Mouse (Mus musculus) left cerebral cortex, adult 18-20 months (tissue): ENCODE results near the gene Kdm4d. TPM values are rescaled to one million over a fixed set of nuclear protein-coding genes. Genes with fewer than 3 reads are reported as not detected.
A peak's percentile ranks its signal among the peaks of the same experiment; 100 is the strongest.
"Not testable (repeated sequence)": the region's sequence is repeated elsewhere in the genome, so short reads cannot be mapped to it uniquely, and the experiment has no call there.

Experiments used
- DNase-seq, 2 experiments: peaks; one replicate each; pipeline ENCODE4 v3.0.0; 2021 to 2022; ENCODE audit warnings: low spot score in 2 of 2, mixed read lengths in 1 of 2
- long read RNA-seq, 2 experiments: library from polyadenylated mRNA; stranded (forward); transcript quantifications; one replicate each; pipeline ENCODE4 v2.0.0; 2021
- total RNA-seq, 2 experiments: library from RNA; stranded (reverse); gene quantifications; 2 replicates each; pipeline ENCODE4 v1.2.3; 2021

Kdm4d gene
- 1 to 10 TPM; 1.5 to 1.9 TPM for total RNA-seq
- long read RNA-seq, experiment 1, partial matches to known transcripts: 0 of 1 reads
- long read RNA-seq, experiment 1, other reads (novel, unspliced or antisense): 1 of 1 reads
- long read RNA-seq, experiment 2, partial matches to known transcripts: 0 of 1 reads
- long read RNA-seq, experiment 2, other reads (novel, unspliced or antisense): 1 of 1 reads

DNA sequence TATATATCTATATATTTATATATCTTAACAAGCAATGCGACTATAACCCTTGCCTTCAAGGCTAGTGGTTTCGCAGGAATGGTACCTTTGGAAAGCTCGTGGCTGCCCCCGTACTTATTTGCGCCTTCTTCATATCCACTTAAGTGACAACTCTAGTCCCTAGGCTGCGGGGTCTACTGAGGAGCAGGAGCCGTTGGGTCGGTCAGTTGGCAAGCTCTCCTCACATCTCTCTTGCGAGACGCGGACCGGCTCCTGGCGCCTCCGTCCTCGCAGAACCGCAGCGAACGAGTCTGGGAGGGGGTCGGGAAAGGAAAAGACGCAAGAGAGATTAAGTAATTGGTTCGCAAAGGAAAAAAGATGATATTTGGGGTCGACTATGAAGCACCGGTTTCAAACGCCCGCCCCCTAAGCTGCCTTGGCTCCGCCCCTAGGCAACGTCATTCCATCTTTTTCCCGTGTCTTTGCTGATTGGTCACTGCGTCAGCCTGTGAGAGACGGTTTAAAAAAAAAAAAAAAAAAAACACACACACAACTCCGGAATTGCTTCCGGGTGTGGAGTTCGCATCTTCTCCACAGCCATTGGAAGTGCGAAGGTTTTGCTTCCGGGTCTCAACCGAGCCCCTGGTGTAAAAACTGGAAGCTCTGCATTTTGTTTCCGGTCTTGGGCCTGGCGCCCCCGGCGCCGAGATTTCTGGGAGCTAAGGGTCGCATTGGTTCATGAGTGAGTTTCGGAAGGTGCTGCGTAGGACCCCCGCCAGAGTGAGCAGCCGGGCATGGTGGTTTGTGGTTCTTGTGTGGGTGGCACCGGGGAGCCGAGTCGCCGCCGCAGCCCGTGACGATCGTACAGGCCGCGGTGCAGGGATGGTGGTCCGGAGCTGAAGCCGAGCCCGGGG, at the start of gene Kdm4d, which contains the start of gene Cwc15:
TSS of gene Kdm4d (minus strand) at position 460 of the 893 bp plus-strand sequence.
TSS of gene Cwc15 (plus strand) at position 595 of the 893 bp plus-strand sequence.
- peak; percentile 96 to 97 for DNase-seq

DNA sequence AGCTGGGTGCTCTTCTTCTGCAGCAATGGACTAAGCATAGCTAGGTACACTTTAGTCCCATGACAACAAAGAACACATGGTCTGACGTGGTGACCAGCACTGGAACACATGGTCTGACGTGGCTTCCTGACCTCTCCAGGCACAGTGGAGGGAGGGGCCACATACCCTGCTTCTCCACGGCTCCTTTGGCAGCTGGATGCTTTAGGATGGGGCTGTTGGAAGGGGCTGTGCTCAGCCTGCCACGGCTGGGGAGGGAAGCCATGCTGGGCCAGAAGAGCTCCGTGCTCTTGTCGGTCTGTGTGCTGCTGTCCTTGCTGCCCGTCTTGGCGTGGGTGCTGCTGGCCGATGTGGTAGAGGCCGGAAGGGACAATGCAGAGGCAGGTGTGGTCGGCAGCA, 48.1 kb upstream of the Kdm4d start:
- no peak for DNase-seq

DNA sequence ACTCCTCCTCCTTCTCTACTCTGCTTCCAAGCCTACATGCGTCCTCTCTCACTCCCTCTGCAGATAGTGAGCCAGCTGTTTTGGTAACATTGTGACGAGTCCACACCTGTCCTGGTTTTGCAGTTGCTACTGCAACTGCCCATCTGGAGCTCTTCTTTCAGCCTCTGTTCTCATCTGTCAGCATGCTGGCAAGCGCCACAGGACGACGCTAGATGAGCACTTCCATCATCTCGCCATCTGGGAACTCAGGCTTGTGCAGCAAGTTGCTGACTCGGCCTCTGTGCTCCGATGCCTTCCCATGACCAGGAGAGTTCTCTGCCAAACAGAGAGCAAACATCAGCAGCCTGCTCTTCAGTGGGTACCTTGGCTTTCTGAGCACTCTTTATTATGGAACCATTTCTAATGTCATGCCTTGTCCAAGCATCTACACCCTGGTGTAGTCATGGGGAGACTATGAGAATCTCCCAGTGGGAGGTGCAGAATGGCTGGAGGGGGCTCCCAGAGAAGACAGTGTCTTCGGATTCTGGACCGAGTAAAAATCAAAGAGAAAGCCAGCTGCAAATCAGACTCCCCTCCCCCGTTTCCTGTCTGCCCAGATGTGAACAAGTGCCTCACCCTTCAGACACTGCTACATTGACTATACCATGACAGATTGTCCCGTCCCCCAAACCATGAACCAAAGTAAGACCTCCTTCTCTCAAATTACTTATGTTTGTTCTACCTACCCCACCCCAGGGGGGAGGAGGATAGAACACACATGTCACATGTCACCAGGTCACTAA, 47.5 kb upstream of the Kdm4d start:
- DNase-seq: no peak

DNA sequence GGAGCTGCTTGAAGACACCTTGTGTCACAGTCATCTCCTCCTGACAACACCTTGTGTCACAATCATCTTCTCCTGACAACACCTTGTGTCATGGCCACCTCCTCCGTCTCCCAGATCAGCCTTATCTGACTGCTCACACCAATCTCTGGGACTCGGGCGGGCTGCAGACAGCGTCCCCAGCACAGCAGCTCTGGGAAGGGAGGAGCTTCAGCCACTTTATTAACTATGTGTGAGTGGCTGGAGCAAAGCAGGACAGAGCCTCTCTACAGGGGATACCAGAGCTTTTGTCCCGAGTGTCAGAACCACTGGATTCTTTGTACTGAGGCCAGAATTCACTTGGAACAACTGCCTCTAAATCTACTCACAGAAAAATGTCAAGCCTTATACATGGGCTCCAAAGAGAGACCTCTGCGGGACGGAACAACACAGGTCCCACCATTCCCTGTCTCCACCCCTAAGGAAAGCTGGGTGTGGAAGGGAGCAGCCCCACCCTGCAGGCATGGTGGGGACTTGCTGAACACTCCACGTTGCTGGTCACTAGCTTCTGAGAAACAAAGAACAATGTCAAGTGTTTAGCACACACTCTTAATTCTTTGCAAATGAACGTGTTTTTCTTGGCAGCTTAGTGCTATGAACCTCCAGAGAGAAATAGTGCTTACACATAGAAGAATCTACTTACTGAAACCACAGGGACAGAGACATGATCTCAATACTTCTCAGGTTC, 43.9 kb upstream of the Kdm4d start:
- no peak for DNase-seq

DNA sequence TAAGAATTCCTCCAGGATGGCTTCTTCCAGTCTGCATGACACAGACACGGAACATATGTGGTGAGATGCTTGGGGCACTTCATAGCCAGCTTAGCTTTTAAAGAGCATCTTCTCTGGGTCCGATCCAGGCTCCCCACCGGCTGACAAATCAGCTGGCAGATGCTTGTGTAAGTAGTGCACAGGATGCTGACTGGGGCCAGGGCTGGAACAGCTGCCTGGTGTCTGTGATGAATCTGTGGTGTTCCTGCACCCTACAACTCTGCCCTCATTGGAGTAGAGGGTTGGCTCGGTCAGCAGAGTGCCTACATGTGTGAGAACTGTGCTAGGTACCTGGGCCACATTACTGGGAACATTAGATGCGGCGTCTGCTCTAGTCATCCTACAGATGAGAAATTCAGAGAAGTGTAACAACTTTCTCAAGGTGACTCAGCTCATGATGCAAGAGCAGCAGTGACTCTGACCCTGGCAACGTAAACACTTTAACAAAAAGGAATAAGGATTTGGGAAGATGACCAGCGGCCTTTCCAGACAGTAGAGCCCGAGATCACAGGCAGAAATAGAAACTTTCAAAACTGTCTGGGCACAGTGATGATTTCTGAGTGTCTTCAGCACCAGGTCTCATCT, 34.7 kb upstream of the Kdm4d start:
- DNase-seq: no peak

DNA sequence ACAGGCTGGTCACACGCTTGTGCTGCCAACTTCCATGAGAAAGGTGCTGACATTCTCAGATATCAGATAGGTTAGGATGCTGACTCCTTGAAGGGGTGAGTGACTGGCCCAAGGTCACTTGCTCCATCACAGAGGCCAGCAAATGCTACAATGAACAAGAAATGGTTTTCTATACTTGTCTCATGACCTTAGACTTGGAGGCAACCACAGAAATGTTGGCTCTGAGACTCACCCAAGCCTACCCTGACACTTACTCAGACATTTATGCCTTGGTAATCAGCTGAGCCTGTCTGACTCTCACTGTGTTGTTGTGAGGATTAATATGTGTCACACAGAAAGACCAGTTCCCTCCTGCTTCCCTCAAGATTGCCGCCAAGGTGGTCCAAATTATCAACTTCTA, 33.4 kb upstream of the Kdm4d start:
- DNase-seq: no peak

DNA sequence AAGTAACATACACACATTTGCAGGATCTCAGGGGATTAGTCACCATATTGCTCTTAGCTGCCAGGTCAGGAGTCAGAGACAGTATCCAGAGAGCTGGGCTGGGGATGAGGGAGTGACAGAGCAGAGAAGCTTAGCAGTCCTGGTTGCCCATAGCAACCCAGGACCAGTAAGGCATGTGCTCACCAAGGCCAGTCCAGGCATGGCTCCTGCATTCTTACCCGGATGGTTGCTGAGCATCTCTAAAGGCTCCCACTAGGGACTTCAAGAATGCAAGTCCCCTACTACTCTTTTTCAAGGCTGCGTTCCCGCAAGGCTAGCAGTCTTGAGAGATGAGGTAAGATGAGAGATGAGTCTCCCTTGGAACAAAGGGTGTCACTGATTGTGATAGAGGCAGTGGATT, 32.0 kb upstream of the Kdm4d start:
- no peak for DNase-seq

DNA sequence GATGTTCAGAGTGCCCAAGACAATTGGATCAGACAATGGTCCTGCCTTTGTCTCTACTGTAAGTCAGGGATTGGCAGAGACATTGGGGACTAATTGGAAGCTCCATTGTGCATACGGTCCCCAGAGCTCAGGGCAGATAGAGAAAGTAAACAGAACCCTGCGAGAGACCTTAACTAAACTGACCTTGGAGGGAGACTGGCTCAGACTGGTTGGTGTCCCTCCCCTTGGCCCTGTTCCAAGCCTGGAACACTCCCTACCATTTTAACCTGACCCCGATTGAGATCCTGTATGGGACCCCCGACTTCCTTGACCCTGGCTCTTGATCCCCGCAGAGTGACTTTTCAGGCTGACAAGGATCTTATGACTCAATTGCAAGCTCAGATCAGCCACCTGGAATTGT, 29.7 kb upstream of the Kdm4d start:
- no peak for DNase-seq

DNA sequence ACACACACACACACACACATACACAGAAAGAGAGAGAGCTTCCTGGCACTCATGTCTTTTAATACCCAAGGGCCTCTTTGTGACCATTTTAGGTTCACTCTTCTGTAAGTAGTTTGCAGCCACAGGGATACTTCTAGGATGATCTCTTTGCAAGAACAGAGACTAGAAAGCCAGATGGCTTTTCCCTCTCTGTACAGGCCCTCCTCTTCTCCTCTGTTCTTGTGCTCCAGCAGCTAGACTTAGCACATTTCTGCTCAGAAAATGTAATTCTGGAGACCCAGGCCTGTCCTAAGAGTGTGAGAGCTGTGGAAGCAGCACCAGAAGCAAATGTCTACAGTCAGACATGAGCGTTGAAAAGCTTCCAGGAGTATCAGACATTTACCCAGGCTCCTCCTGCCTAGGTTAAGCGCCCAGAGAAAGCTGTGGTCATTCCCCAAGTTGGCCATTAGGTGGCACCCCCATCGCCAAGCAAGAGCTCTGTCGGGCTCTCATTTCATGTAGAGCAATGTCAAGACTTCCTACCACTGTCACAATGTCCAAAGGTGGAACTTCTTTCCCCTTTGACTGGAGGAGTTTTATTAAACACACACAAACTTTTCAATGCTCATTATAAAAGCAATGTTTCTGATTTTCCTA, 23.2 kb upstream of the Kdm4d start:
- peak; percentile 80 for DNase-seq

DNA sequence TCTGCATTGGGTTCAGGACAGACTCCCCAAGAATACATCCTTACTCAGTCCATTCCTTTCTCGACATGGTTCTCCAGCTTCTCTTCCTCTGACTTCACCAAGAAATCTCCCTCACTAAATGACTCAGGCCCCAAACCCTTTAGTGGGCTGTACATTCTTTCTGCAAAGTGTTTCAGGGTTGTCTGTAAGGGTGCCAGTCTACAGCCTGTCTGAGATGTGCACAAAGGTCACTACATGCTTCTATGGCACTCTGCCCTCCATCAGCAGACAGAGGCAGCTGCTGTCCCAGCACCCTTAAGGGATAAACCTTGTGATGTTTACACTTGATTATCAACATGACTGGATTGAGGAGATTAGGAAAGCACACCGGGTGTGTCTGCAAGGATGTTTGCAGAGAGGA, 21.4 kb upstream of the Kdm4d start:
- no peak for DNase-seq

DNA sequence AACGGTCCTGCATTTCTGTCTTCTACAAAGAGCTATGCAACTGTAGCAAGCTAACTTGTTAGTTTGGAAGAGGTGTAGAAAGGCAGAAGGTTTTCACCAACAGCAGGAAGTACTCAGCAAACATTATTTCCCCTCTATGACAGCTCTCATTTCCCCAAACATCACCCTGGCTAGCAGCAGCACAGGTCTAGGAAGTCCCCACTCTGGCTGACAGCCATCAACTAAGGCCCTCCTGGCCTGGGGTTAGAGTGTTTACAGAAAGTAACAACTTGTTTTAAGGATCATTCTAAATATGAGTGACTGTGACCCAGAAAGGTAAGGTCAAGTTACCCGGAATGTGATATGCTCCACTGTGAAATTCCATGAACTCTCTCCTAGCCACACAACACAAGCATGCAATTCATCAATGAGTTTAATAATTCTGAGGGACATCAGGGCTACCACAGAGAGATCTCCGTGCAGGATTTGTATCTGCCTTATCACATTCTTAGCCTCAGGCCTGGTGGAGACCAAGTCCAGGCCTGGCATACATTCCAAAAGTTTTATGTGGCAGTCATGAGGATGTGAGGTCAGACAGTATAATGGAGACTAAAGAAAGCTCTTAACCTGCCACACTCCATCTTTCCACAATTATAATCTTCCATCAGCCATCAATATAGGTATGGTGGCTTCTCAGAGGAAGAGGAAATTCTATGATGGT, 20.8 kb upstream of the Kdm4d start:
- no peak for DNase-seq

DNA sequence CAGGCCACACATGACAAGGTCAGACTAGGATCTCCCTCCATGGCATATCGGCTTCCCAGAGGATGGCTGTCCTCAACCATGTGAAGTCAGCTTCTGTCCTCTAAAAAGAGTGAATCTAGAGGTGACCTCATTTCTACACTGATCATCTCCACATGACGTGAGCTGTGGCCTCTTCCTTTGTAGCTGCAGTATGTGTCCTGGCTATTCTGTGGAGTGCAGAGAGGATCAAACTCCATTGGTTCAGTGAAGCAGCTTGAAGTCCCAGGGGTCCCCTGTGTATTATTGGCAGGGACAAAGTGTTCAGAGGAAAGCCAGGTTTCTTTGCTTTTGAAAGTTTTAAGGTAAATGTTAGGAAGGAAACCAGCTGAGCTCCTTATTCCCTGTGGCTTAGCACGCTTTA, 17.8 kb upstream of the Kdm4d start:
- no peak for DNase-seq

DNA sequence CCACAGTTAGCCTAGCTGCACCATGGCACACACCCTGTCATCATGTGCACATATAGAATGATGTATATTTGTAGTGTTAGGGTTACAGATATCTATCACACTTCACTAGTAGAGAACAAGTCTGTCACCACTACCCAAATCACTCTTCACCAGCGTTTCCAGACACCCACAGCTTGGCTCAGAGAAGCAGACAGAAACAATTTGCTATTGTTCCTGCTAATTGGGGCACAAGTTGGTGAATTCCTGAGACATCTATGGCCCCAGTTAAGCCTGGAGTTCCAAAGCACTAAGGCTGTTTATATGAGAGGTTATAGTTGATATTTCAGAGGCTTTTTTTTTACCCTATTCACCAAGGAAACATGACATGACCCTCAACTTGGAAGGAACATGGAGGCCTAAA, 17.0 kb upstream of the Kdm4d start:
- DNase-seq: no peak

DNA sequence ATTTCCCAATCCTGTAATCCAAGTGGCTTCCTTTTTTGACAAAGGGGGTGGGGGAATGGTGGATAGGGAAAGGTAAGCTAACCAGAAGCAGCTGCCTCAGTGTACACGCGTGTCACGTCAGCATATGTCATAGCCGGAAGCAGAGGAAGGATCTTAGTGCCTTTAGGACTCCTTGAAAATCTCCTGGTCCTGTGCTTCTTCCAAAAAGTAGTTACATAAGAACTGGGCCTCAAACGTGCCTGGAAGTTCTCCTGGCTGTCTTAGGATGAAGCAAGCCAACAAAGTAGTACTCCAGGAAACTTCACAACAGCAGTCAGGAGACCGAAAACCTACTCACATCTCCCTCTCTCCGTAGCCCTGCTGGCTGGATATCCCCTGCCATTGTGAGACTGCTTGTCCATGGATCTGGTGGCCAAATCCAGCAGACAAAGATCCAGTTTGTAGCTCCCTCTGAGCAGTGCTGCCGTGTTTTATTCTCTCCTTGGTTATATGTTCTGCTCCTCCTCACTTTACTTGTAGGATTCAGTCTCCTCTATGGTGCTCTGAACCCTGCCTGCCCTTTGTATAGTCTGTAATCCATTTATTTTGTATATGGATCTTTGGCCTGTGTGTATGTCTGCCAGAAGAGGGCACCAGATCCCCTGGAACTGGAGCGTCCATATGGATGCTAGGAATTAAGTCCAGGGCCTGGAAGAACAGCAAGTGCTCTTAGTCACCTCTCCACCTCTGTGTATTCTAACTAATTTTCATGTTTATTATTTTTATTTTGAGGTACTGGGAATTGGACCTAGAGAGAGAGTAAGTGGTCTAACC, 12.6 kb upstream of the Kdm4d start:
- peak; percentile 36 to 55 for DNase-seq

DNA sequence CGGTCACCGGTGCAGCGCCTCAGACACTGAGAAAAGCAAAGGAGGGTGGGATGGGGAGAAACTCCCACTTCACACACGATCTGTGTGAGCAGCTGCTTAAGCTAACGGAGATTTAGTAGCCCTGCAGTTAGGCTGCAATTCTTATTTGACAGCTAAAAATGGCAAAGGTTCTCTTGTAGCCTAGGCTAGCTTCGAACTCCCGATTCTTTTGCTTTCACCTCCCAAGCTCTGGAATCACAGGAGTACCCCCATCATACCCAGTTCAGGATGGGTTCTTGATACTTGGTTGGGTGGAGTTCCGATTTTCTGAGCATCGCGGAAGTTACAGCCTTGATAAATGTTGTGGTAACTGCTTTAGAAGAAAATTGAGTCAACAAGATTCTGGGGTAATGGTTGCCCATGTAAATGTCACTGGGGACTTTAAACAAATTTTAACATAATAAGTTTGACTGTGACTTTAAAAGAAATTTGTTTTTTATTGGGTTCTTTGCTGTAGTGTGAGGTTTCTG, 688 bp upstream of the Kdm4d start:
- no peak for DNase-seq

DNA sequence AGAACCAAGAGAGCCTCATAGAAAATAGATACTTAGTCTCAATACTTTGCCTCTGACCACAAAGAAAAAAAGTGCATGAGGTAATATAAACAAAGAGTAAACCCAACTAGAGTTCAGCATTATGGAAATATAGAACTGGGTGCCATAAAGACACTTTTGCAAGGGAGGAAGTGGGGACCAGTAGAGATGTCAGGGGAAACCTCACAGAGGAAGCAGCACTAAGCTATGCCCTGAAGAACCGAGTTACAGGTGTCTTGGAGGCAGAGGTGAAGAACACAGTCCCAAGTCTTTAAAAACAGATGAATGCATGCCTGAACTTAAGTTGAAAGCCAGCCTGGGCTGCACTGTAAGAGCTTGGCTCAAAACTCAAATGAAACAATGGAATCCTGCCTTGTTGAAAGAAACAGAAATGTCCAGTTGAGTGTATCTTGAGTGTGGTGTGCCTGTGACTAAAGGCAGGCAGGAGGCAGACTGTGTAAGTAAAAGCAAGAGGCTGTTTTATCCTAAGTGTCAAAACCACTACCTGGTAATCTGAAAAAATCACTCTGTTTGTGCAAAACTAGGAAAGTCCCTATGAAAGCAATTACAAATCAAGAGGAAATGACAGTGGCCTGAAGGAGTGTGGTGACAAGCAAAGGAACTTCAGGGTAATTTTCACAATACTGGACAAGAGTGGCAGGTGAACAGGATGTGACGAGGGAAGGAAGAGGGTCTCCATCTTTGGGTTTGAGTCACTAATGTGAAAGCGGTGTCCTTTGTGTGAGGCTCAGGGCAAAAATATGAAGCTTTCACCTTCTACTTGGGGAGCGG, 1.2 kb downstream of the Kdm4d start:
- DNase-seq: no peak

DNA sequence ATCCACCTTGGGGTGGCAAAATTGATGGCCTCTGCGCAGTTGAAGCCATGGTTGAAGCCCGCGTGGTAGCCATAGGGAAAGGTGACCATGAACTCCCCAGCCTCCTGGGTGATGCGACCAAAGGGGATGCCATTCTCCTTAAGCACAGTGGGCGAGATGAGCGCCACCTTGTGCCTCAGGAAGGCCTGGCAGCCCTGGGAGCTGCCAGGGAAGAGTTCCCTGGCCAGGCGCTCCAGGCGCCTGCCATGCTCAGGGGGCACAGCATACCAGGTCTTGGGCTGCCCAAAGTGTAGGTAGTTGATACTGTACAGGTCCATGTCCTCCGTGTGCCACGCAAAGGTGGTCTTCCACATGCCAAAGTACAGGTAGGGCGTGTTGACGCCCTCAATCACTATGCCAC, 36.6 kb downstream of the Kdm4d start:
- DNase-seq: not testable (repeated sequence)

DNA sequence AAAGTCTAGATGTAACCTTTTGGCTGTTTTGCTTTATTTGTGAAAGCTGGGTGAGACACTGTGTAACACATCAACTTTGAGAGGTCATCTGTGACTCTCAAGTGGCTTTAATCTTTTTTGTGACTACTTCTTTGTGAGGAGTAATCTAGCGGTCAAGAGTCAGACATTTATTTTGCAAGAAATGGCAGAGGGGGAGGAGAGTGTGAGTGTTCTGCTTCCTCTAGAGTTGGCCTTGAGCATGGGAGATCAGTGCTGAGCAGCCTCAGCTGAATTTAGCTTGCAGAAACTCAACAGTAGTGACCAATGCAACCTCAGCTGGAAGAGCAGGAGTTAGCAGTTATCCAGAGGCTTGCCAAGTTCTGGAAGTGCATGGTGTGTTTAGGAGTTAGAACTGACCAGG, 37.7 kb downstream of the Kdm4d start:
- DNase-seq: not testable (repeated sequence)
